Mouse (Mus musculus) layer of hippocampus, adult 9-11 months (tissue): Measurements from ENCODE around the gene Auh.

Experiments used
- DNase-seq: peaks from one replicate; pipeline ENCODE4 v3.0.0; 2022

Auh gene

DNA sequence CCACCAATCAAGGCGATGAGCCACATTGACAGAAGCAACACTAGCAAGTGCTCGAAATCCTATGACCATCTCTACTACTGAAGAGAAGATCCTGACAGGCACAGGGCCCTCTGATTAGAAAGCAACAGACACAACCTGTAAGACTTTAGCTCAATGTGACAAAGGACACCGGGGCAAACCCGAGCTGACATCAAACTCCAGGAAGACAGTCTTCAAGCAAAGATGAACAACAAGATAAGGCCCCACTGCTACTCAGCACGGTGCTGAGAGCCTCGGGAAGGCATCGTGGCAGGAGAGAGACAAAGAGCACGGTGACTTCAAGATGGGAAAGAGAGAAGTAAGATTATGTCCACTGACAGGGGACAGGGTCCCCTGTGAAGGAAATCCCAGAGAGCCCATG, 7.5 kb downstream of the Auh start:
- DNase-seq = no peak

DNA sequence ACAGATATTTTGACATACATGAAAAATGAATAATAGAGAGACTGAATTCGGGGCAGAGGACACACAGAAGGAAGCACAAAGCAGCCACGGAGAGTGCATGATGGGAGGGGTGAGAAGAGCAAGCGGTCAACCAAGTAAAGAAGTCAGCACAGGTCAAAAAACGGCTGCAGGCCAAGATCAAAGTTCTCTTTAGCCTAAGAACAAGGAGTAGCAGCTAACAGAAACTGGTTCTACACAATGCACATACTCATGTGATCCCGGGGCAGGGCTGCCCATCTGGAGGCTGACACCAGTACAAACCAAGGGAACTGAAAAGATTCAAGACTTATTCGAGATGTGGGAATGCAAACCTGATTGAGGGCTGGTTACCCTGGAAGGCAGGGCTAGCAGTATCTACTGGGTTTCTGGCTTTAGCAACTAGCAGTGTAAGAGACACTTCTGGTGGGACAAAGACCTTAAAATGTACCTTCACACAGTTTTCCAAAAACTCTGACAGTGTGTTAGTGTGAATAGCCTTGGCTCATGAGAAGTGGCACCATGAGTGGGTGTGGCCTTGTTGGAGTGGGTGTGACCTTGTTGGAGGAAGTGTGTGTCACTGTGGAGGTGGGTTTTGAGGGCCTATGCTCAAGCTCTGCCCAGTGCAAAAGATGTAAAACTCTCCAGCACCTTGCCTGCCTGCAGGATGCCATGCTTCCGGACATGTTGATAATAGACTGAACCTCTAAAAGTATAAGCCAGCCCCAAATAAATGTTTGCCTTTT, 8.2 kb downstream of the Auh start:
- no peak for DNase-seq

DNA sequence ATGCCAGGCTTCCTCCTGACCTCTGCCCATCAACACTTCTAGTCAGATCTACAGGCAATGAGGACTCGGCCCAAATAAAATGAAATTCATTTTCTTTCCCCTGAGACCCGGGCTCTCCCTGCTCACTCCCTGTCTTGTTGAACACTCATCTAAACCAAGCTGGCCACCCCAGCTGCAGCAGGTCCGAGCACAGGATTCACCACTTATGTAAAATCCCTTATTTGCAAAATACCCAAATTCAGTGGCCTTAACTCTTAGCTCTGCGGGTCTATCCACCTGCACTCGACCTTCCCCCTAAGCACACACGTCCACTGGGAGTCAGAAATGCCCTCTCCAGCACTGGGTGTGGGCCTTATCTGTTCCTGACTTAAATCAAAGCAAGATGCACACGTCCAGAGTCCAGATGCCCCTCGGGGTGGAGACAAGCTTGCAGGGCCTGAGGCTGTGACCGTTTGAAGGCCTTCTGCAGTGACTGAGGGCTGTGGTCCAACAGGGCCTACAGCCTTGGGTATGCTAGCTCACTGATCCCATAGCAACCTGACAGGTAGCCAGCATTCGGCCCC, 9.6 kb downstream of the Auh start:
- no peak for DNase-seq

DNA sequence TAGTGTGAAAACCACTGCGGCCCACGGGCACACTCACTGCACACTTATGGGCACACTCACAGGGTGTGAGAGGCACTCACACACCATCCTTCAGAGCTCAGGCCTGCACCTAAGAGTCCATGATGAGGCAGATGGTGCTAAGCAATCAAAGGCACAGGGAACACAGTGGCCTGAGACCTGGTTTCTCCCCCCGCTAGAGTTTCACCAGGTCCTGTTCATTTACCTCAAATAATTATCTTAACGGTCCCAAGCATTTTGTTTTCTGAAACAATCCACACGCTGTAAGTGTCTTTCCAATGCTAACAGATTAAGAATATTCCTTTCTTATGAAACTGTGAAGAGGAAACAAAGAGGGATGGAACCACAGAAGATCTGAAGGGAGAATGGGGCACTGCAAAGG, 11.1 kb downstream of the Auh start:
- no peak for DNase-seq

DNA sequence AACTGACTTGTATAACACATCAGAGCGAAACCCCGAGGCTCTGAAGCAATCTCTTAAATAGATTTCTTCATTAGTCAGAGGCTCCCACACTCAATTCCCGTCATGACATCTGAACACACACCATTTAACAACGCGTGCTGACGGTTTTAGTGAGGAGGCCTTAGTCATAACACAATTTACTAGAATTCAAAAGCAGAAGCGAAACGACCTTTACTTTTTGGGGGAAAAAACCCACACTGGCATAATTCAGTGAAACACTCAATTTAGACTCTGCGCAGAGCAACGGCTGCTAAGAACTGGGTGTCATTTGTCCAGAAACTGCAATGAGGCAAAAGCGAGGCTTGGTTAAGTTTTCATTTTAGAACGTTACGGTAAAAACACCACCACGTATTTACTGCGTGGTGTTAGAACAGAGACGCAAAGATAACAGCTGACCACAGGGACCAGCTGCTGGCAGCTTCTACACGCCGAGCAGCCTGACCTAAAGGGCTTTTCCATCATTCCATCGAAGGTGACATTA, 14.8 kb downstream of the Auh start:
- DNase-seq = no peak

DNA sequence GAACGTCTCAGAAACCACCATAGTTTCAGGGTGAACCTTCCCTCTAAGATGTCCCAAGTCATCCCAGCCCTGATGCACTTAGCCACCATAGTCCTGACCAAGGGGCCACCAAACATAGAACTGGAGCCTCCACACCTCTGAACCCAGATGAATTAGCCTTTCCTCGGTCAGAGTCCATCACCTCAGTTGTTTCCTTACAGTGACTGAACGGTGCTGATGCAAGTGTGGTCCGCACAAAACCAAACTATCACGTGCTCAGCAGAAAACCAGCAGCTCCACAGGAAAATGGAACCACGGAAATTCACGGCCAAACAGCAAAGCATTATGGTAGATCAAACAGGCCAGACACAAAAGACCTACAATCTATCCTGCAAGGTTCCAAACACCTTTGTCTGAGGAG, 15.6 kb downstream of the Auh start:
- DNase-seq = no peak

DNA sequence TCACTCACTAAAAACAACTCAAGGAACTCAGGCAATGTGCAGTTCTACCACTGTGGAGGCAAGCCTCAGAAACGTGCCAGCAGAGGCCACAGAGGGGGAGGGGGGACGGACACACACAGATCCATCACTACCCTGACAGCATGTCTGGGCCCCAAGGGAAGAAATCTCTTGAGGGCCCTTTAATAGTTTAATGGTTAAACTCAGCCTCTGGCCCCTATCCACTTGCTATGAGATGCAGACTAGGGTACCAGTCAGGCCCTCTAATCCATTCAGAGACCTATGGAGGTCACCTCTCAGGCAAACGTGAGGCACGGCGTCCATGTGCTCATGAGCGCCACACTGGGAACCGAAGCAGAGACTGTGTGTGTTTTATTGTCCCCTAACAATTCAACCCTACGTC, 17.0 kb downstream of the Auh start:
- no peak for DNase-seq

DNA sequence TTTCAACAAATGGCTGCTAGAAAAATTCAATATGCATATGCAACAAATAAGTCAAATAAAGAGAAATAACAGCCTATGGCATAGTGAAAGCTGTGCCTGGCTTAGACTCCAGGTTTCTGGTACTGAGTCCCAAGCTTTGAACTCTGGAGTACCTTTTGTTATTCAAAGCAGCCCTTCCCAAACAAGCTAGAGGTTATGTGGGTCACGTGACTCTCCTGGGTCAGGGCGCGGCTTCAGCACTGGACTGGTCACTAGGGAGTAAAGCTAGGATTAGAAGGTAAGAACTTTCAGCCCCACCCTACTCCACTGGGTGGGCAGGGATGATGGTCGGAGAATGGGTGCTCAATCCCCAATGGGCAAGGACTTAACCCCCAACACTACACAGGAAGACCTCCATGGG, 18.2 kb downstream of the Auh start:
- DNase-seq = no peak

DNA sequence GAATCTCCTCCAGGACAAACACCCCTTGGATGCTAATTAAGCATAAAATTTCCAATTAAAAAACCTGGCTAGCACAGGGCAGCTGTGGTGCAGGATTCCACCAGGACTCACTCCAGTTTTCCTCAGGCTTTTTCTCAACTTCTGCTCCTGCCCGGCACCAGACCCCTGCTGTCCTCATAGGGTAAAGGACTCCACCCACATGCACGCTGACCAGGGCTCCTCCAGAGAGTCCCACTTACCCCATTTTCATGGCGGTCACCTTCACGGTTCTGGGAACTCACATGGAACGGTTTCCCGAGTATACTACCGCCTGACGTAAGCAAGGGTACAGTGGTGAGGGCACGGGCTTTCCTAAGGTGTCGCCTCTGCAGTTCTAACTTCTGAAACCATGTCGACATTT, 23.2 kb downstream of the Auh start:
- DNase-seq = no peak

DNA sequence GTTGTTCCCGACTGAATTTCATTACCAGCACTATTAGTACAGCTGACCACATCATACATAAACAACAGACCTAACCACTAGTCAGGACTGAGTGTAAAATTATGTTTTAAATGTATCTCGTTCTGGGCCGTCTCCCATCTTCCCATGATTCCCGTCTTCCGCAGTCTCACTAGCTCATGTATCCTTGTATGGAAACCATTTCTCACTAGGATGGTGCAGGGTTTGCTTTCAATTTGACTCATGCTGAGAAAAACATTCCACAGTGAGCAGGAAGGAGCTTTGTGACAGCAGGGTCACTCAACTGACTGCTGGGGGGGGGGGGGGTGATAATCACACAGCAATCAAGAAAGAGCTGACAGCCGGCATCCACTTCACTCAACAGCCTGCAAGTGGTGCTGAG, 25.3 kb downstream of the Auh start:
- DNase-seq = no peak

DNA sequence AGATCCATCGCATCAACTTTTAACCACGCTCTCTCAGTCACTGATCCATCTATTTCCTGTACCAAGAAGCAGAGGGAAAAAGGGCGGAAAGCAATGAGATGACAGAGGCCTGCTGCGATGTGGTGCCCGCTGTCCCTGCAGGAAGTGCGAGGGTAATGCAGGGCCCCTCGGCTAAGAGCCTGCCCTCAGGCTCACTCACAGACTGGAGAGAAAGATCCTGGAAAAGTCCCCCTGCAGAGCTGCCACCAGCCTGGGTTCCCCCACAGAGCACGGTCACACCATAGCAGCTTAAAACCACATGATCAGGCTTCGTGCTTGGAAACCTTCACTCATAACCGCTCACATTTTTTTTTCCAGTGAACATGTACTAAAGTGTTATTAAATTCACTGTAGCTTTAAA, 25.7 kb downstream of the Auh start:
- DNase-seq = no peak

DNA sequence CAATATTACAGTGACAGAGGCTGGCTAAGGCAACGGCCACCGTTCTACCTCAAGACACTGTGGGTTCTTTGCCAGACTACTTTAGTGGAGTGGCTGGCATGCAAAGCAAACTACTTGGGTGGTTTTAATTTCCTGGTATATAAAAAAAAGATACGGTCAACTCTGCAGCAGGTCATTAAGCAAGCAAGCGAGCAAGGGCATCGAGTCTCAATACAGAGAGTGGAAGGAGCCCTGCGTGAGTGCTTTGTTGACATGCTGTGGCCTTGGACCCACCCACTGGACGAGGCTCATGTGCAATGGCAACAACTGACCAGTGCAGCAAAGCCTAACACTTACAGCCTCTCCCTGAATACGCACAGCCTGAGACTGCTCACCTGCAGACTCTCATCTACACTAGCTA, 27.0 kb downstream of the Auh start:
- no peak for DNase-seq

DNA sequence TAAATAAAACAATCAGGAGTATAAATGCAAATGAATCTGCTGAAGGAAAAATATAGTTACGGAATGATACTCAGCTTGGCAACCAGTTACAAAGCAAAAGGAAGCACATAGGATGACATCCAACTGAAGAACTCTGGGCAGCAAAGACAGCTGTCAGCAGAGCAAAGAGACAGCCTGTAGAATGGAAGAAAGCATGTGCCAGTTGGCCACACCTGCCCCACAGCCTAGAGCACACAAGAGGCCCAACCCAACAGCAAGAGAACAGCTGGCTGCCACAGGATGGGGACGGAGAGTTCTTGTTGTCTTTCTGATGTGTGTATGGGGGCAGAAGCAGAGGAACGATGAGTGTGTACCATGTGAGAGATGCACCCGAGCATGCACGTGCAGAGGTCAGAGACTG, 29.8 kb downstream of the Auh start:
- DNase-seq = peak; percentile 22

DNA sequence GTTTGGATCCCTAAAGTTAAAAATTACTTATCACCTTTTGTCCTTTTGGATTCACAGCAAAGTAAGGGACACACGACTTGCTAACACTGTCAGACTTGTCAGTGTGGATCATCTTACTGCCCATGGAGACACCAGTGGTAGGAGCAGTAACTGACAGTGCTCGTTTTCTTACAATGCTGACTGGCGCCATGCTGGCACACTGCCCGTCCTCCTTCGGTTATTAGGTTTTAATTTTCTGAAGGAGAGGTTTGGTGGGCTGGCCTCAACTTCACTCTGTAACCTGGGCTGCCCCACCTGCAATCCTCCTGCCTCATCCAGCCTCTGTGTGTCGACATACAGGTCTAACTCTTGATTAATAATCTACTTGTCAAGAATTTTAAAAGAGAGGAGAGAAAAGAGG, 31.7 kb downstream of the Auh start:
- no peak for DNase-seq

DNA sequence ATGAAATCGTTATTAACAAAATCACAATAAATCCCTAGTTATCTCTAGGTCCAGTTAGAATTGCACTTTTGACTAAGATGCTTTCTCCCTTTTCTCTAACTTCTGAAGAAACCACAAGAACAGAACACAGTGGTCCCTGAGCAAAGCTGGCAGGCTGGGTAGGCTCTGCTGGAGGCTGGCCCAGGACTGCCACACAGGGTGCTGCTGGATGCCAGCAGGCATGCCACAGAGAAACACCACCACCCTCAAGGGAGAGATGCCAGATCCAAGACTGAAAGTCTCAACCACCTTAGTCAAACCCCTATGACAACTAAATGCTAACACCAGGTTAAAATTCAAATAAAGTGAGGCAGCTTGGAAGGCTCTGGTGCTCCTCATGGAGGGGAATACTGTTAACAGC, 36.7 kb downstream of the Auh start:
- DNase-seq = peak; percentile 65

DNA sequence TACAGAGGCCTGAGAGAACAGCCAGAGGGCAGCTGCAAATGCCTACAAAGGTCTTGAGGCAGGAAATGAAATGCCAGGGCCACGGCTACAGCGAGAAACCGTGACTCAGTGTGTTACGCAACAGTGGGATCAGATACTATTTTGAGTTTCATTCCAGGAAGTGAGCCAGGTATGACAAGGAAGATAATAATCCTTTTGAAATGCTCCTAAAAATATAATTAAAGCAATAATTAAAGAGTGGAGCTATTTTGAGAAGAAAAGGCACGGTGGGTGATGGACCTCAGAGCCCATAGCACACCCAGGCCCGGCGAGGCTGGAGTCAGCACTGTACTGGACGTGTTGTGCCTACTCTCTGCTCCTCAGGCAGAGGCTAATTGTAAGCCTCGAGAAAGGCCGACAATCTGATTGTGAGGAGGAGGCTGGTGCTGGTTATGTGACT, 37.4 kb downstream of the Auh start:
- peak; percentile 55 for DNase-seq

DNA sequence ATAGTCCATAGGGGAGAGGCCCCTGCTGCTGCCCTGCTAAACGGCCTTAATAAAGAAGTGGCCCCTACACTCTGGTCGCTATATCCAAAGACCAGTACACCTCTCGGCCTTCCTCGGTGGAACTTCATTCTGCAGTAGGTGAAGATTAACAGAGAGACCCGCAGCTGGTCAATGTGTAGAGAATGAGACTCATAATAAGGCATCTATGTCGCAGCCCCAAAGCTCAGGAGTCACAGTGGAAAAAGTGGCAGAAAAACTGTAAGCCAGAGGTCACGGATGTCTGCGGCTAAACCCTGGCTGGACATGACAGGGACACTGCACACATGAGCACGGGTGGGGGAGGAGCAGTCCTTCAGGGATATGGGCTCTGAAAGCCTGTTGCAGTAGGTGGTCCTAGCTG, 39.2 kb downstream of the Auh start:
- no peak for DNase-seq

DNA sequence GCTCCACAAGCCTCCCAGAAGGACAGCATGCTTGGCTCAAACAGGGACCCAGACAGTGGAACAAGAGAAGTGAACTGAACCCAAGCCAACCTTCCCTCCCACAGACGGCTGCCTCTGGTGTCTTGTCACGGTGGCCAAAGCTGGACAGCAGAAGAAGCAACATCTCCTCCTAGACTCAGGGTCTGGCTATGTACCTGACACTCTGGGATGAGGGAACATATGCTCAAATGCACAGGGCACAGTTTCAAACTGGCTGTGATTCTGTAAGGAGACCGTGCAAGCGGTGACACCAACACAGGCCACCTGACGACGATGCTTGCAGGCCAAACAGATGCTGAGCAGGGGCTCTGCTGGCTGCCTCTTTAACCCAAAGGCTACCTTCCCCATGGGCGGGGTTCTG, 42.7 kb downstream of the Auh start:
- DNase-seq = no peak

DNA sequence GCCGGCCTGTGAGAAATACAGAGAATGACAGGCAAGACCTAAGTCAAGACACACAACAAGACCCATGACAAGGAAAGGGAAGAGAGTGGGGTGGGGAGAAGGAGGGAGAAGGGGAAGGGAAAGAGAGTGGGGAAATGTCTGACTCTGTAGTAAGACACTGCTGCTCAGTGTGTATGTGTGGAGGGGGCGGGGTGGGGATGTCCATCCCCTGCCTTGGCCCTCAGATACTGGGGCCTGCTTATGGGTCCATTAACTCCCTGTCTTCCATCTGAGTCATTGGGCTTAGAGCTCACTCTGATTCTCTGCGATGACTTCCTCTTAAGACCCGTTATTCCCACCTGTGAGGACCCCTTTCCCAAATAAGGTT, 45.5 kb downstream of the Auh start:
- DNase-seq = no peak

DNA sequence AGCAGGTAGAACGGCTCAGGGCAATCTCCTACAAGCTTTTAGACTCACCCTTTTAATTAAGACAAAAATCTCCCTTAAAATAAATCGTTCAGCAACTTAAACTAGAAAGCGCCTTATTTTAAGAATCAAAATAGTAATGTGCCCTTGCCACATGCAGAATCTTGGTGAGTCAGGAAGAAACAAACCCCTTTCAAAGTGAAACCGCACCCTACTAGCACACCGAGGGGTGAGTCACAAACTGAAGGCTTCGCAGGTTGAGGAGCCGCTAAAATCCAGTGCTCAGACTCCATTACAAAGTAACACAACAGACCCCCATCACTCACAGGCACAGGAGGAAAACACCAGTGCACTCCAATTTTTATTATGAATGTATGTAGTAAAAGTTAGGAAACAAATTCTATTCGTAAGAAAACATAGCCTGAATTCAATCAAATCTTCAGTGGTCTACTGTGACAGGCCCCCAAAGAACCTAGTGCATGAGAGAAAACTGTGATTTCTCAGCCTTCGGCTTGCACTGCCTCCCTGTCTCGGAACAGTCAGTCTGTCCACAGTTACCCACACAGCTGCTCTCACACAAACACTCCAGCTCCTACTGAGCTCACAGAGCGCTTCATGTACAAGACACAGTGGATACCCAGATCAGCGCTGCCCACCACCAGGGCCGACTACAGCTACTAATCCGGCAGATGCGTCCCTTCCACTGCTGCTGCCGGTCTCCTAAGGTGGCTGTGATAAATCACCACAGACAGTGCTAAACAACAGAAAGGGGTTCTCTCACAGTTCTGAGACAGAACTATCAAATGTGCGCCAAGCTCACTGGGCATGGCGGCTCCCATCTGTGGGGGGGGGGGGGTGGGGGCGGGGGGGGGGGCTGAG, 46.2 kb downstream of the Auh start:
- peak; percentile 34 for DNase-seq

DNA sequence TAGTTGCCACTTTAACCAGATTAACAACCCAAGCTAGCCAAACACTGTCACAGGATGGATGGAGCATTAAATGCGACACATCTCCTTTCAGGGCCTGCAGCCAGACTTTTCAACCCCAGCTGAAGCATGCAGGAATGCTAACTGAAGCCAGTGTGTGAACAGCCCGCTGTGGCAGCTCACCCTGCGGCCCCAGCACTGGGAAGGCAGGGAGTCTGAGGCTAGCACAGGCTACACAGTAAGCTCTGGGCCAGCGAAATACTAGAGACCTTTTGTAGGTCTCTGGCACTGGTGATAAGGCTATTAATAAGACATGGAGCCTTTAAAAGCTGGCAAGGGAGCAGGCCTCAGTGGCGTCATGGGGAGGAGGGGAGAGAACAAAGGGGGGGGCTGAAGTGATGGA, 49.1 kb downstream of the Auh start:
- DNase-seq = no peak

DNA sequence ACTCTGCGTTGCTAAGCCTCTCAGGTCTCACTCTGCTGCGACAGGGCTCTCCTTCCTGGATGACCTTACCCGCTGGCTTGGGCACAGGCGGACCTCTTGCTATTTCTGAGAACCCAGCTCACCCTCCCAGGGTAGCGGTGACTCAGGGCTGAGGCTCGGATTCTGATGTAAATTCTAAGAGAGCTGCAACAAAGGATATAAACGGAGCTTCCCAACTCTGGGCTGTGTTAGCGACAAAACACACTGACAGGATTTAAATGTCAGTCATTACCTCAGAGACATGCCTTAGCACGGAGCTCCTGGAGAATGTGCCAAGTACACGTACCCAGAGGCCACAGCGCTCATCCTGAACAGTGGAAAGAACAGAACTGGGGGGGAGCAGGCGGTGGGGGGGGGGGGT, 49.6 kb downstream of the Auh start:
- no peak for DNase-seq

DNA sequence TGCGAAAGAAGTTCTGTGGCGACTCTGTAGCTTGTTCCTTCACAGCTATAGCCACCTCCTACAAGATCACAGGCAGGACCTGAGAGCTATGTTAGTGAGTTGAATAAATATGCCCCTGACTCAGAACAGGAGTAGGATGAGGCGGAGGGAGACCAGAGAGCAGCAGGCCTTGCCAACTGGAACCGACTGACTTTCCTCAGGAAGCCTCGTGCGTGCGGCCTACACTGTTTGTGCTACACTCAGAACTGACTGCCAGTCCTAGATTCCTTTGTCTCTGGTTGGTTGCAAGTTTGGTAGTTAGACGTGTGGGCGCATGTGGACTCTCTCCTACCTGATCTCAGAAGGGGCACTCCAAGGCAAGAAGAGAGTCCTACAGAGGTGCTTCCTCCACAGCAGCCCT, 50.2 kb downstream of the Auh start:
- DNase-seq = peak; percentile 30

DNA sequence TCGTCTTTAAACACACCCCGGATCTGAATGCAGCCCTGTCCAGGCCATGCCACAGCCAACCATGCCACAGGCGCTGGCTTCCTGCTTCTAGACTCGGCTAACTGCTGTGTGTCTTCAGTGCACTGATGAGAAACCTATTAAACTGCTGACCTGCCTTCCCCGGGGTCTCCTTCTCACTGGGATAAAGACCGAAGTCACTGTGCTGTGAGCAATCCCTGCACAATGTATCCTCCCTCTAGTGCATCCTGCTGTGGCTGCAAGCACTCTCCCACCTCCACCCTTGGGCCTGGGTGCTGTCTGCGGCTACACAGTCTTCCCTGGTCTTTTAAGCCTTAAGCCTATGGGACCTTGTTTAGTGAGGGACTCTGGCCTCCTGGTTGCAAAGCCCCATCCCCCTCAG, 50.7 kb downstream of the Auh start:
- DNase-seq = no peak
